Mouse (Mus musculus) spleen, postnatal 10 days (tissue): ENCODE measurements at regions not wholly inside any gene's neighbourhood (a gene's known extent, or its start where the extent isn't known, plus 50 kb on each side); places are given as distances from the start of the nearest gene placed in this dataset.
A peak's percentile ranks its signal among the peaks of the same experiment; 100 is the strongest.

Source experiments
- DNase-seq, 2 experiments: peaks; one replicate each; pipeline ENCODE4 v3.0.0; 2021 to 2022; ENCODE audit warnings: low spot score in 2 of 2

- no peak for DNase-seq
Observed at GRCm38 (mm10) chr3:41296152-41296809, 213.4 kb upstream of the Pgrmc2 start.

GRCm38 (mm10) chr3:41295150-41295549 is 212.3 kb upstream of the Pgrmc2 start:
- DNase-seq, result no peak

GRCm38 (mm10) chr3:41290535-41291307 is 207.9 kb upstream of the Pgrmc2 start:
- DNase-seq, result no peak

DNA sequence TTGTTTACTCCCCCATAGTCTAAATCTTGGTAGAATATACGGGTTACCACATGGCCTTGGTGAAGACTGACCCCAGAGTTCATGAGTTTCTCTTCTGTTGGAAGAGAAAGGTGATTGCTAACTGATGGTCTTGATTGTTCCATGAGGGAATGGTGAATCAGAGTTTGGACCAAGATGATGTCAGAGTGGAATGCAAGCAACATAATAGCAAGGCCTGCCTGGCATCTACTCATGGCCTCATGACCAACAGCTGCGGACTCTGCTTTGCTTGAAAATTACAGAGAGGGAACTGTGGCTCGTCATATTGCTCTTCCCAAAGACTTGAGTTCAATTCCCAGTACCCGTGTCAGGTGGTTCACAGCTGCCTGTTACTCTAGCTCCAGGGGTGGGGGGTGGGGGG is 205.9 kb upstream of the Pgrmc2 start:
- no peak for DNase-seq

GRCm38 (mm10) chr3:41288066-41288465 is 205.2 kb upstream of the Pgrmc2 start:
- no peak for DNase-seq

GRCm38 (mm10) chr3:41285336-41285735 is 202.5 kb upstream of the Pgrmc2 start:
- no peak for DNase-seq

DNA sequence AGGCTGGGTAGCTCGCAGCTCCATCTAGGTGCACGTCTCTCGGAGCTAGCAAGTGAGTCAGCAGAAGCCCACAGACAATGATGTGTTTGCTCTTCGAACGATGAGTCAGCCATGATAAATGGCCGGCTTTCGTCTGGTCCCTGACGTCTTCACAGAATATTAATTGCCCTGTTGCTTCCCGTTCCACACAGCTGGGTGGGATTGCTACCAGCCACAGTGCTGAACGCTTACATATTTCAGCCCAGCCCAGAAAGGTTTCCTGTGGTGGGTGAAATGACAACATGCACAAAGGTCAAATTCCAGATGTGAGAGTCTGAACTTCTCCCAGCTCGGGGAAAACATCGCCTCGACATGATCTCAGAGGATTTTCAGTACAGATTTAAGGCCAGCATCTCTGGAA is 202.1 kb upstream of the Pgrmc2 start:
- DNase-seq, result no peak

- no peak for DNase-seq
Observed at GRCm38 (mm10) chr3:41282431-41283037, 199.7 kb upstream of the Pgrmc2 start.

GRCm38 (mm10) chr3:41276096-41276495 is 193.2 kb upstream of the Pgrmc2 start:
- DNase-seq, result no peak

- no peak for DNase-seq
Observed at GRCm38 (mm10) chr3:41268516-41268915, 185.7 kb upstream of the Pgrmc2 start.

GRCm38 (mm10) chr3:41266216-41266615 is 183.4 kb upstream of the Pgrmc2 start:
- no peak for DNase-seq

- DNase-seq, result no peak
Observed at GRCm38 (mm10) chr3:41265399-41265798, 182.6 kb upstream of the Pgrmc2 start.

- DNase-seq, result no peak
Observed at GRCm38 (mm10) chr3:41258291-41258690, 175.4 kb upstream of the Pgrmc2 start.

- no peak for DNase-seq
Observed at GRCm38 (mm10) chr3:41244960-41245359, 162.1 kb upstream of the Pgrmc2 start.

DNA sequence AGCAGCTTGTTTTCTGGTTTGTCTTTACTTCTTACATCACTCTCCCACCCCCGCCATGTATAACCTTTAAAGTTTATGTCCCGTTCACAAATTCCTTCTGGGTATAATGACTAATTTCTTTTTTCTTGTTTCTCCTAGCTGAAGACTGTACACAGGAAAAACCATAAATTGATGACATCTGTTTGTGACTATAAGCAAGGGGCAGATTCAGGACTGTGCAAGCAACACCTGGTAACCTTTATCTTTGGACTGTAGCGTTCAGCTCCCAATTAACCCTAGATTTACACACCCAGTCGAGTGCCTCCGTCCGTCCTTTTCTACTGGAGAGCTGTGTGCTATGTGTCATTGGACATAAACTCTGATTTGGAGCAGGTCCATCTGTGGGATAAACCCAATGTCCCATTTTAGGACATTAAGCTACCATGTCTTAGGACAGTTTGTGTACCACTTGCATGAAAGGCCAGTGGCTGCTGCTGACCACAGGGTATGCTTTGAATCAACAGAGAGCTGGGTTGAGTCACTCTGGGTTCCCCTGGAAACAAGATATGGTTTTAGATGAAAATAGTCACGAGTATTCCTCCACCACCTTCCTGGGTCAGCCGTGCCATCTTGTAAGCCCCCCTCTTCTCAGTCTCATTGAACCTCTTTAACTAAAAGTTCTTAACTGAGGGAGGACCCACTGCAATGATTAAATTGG is 159.2 kb upstream of the Pgrmc2 start:
- no peak for DNase-seq

- no peak for DNase-seq
Observed at GRCm38 (mm10) chr3:41239801-41240200, 157.0 kb upstream of the Pgrmc2 start.

DNA sequence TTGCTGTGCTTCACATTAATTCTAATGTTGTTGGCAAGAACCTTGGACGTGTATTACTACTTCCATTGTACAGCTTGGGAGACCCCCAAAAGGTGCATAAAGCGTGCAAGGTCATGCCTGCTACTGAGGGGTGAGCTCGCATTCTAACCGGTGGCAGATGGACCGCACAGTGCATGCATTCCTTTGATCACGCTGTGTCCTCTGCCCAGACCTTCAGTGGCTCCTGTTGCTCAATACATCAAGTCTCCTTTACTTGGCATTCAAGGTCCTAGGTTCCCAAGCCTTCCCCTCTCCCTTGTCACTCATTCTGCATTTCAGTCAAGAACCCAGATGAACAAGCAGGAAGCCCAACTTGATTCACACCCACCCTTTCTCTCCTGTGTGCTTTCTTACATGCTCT is 156.4 kb upstream of the Pgrmc2 start:
- DNase-seq, result no peak

DNA sequence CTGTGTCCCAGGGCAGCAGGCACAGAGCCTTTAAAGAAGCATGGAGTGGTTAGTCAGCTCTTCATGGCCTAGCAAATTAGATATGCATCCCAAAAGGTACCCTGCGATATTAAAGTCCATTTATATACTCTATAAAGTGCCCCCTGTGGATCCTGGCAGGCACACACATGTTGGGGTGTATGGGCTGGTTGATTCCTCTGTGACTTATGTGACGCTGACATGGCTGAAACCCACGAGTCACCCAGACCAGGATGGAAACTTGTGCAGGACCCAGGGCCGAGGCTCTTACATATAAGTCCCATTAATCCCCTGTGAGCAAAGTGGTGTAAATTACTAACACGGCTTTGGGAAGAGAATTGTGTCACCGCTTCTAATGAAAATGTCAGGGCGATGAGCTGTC is 155.2 kb upstream of the Pgrmc2 start:
- no peak for DNase-seq

- no peak for DNase-seq
Observed at GRCm38 (mm10) chr3:41235610-41236009, 152.8 kb upstream of the Pgrmc2 start.

- DNase-seq, result peak in 1 of 2 experiments; percentile 37
Observed at GRCm38 (mm10) chr3:41234994-41235393, 152.1 kb upstream of the Pgrmc2 start.

GRCm38 (mm10) chr3:41234191-41234590 is 151.3 kb upstream of the Pgrmc2 start:
- no peak for DNase-seq

DNA sequence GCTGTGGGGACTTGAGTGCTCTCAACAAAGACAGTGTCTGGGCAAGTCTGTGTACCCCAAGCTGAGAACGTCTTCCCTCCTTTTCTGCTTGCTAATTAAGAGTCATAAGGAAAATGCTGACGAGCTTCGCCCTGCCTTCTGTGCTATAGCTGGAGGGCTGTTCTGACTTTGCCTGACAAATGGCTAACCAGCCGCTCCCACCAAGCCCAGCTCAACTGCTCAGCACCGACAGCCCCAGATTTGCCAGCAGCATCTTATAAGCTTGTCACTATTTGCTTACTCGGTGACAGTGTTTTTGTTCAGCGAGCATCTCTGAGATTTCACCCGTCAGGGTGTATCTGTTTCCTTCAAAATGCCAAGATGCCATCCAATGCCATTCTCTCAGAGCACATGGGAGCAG is 150.6 kb upstream of the Pgrmc2 start:
- no peak for DNase-seq
